9 mouse cellular contexts compared by ENCODE assay signal in the genomic region with DNA sequence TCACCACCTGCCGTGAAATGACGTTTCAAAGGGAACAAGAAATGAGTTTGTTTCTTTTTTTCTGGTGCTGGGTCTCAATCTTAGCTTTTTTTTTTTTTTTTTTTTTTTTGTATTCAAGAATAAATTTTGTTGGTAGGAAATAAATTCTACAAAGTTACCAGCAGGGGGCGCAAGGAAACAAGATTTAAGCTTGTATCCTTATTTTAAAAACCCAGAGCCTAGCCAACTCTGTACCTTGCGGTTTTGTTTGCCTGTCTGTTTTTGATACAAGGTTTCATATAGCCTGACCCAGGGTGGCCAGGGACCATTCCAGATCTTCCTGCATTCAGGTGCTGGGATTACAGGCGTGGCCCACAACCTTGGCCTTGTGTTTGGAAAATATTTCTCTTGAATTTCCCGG. TPM values are rescaled to one million over a fixed set of nuclear protein-coding genes. Genes with fewer than 3 reads are reported as not detected.
DNase-seq lines count a peak whose midpoint lies in the region; ATAC-seq lines count a peak whose summit lies in the region.
"Had no signal": no experiment of that assay in that cellular context is flagged by ENCODE, and none has a peak within 500 bp of the region (broad histone marks: within the 10 kb centered on the region; RNA-seq: fewer than 3 reads in every experiment).

No protein-coding gene starts in this region.

- no peak overlapping the region for H3K9ac ChIP-seq in heart, embryonic 12.5 days
- no peak overlapping the region for H3K9ac ChIP-seq in midbrain, embryonic 15.5 days
- H3K9ac ChIP-seq: limb, embryonic 12.5 days had no signal

- DNase-seq in heart, adult 11 months = peak; percentile 92
- DNase-seq in 3134 (ENCODE audit: extremely low read depth, insufficient read length, low spot score) (peak; percentile 42), NIH3T3 (ENCODE audit: low read depth) (peak; percentile 92)
- DNase-seq in layer of hippocampus, postnatal 10 days (ENCODE audit: low spot score in 2 of 2) = peak; percentile 69 to 77
- peak; percentile 88 for DNase-seq in thymus, postnatal 0 days (ENCODE audit: low spot score)

- WGBS in heart, embryonic 12.5 days = 32% methylated on average over 6 of the region's 6 CpGs
- WGBS in midbrain, embryonic 15.5 days = 29% methylated on average over 6 of the region's 6 CpGs

- H3K36me3 ChIP-seq in heart, embryonic 12.5 days = no peaks in the 10 kb centered on the region
- no peaks in the 10 kb centered on the region for H3K36me3 ChIP-seq in midbrain, embryonic 15.5 days (replicated peaks)
- H3K36me3 ChIP-seq: limb, embryonic 12.5 days had no signal

- no peak overlapping the region for H3K4me3 ChIP-seq in heart, embryonic 12.5 days
- no peak overlapping the region for H3K4me3 ChIP-seq in midbrain, embryonic 15.5 days
- H3K4me3 ChIP-seq: limb, embryonic 12.5 days had no signal

- H3K9me3 ChIP-seq in heart, embryonic 12.5 days (replicated peaks) = no peaks in the 10 kb centered on the region
- H3K9me3 ChIP-seq in midbrain, embryonic 15.5 days = no peaks in the 10 kb centered on the region
- H3K9me3 ChIP-seq: limb, embryonic 12.5 days had no signal

- H3K27me3 ChIP-seq in heart, embryonic 12.5 days (replicated peaks) = no peaks in the 10 kb centered on the region
- H3K27me3 ChIP-seq in midbrain, embryonic 15.5 days (replicated peaks) = no peaks in the 10 kb centered on the region
- H3K27me3 ChIP-seq: limb, embryonic 12.5 days had no signal

- no peak overlapping the region for H3K4me2 ChIP-seq in heart, embryonic 12.5 days
- no peak overlapping the region for H3K4me2 ChIP-seq in midbrain, embryonic 15.5 days
- H3K4me2 ChIP-seq: limb, embryonic 12.5 days had no signal

- ATAC-seq in heart, embryonic 12.5 days (ENCODE audit: insufficient number of reproducible peaks, low FRiP score) = no peak
- peak; percentile 40 for ATAC-seq in common myeloid progenitor, adult 5-6 weeks (replicated peaks; ENCODE audit: low read depth, poor library complexity, severe bottlenecking)
- no peak for ATAC-seq in midbrain, embryonic 15.5 days (replicated peaks)

- H3K4me1 ChIP-seq in heart, embryonic 12.5 days (replicated peaks) = peaks cover 23% of the 10 kb centered on the region
- peaks cover 3% of the 10 kb centered on the region; the same call in 1 of the 2 replicates for H3K4me1 ChIP-seq in midbrain, embryonic 15.5 days

- H3K27ac ChIP-seq in heart, embryonic 12.5 days (ENCODE audit: poor library complexity, severe bottlenecking) = no peak overlapping the region
- H3K27ac ChIP-seq in midbrain, embryonic 15.5 days = 0 out of 2 replicates have a peak overlapping the region, but pooled peaks have one; percentile 21
- H3K27ac ChIP-seq: limb, embryonic 12.5 days had no signal

RNA-seq across cellular contexts. Expression of gene Tmem120b, which starts 4.0 kb away (rescaled TPM):
- 12.9 and 13.0 TPM in 2 replicates for polyA plus RNA-seq in heart, embryonic 12.5 days (2016; fragmentation: Nextera tagmentation; extraction: Ambion mirVana)
- total RNA-seq in common myeloid progenitor, adult 5-6 weeks (2017) = 4.8 and 4.9 TPM in 2 replicates
- 10 to 100 TPM; 19.6 to 24.5 TPM for total RNA-seq in layer of hippocampus, postnatal 10 days (2021)
- polyA plus RNA-seq in midbrain, embryonic 15.5 days (2015; fragmentation: Nextera tagmentation; extraction: Ambion mirVana) = 17.1 and 23.3 TPM in 2 replicates
- polyA plus RNA-seq in thymus, postnatal 0 days (2015; fragmentation: Nextera tagmentation; extraction: Ambion mirVana) = 33.2 and 35.9 TPM in 2 replicates

RNA-seq across cellular contexts. Expression of gene Morn3, which starts 17.4 kb away (rescaled TPM):
- not detected in 2 replicates for polyA plus RNA-seq in heart, embryonic 12.5 days (2016; fragmentation: Nextera tagmentation; extraction: Ambion mirVana)
- not detected in 2 replicates for total RNA-seq in common myeloid progenitor, adult 5-6 weeks (2017)
- under 1 TPM; 0.51 to 0.85 TPM for total RNA-seq in layer of hippocampus, postnatal 10 days (2021)
- 1.5 TPM in 1 of 2 replicates, not detected in the other for polyA plus RNA-seq in midbrain, embryonic 15.5 days (2015; fragmentation: Nextera tagmentation; extraction: Ambion mirVana)
- 0.58 and 0.60 TPM in 2 replicates for polyA plus RNA-seq in thymus, postnatal 0 days (2015; fragmentation: Nextera tagmentation; extraction: Ambion mirVana)
- polyA plus RNA-seq: limb, embryonic 12.5 days had no signal

RNA-seq across cellular contexts. Expression of gene Orai1, which starts 49.3 kb away (rescaled TPM):
- polyA plus RNA-seq in heart, embryonic 12.5 days (2016; fragmentation: Nextera tagmentation; extraction: Ambion mirVana) = 22.8 and 23.3 TPM in 2 replicates
- total RNA-seq in common myeloid progenitor, adult 5-6 weeks (2017) = 10.6 and 13.0 TPM in 2 replicates
- total RNA-seq in layer of hippocampus, postnatal 10 days (2021) = 10 to 100 TPM; 16.1 to 19.2 TPM
- polyA plus RNA-seq in midbrain, embryonic 15.5 days (2015; fragmentation: Nextera tagmentation; extraction: Ambion mirVana) = 11.6 and 13.6 TPM in 2 replicates
- polyA plus RNA-seq in thymus, postnatal 0 days (2015; fragmentation: Nextera tagmentation; extraction: Ambion mirVana) = 16.1 and 17.3 TPM in 2 replicates

Comparison
In these comparisons a context has a peak if more than half of its experiments do, and no peak if none do; other contexts are left out.
1. DNase-seq: peak in every context shown above with its lines; median percentile 92 in heart, adult 11 months; 92 in NIH3T3; 88 in thymus, postnatal 0 days; 73 in layer of hippocampus, postnatal 10 days; 42 in 3134.